Mouse (Mus musculus): ENCODE data around the gene Wdr20. TPM values are rescaled to one million over a fixed set of nuclear protein-coding genes. Genes with fewer than 3 reads are reported as not detected.
"Not testable (repeated sequence)": the region's sequence is repeated elsewhere in the genome, so short reads cannot be mapped to it uniquely, and the experiment has no call there.

Wdr20 gene
- 12.6 TPM for polyA plus RNA-seq (2012; fragmentation: generic; extraction: Trizol)
- long read RNA-seq, experiment 1, transcript Wdr20-201 (3 exons, 2,384 nt) = major isoform, 11 of 17 reads
- long read RNA-seq, experiment 1, partial matches to known transcripts = 0 of 17 reads
- long read RNA-seq, experiment 1, other reads (novel, unspliced or antisense) = 5 of 17 reads
- long read RNA-seq, experiment 2, transcript Wdr20-201 (3 exons, 2,384 nt) = major isoform, 119 of 176 reads
- long read RNA-seq, experiment 2, partial matches to known transcripts = 2 of 176 reads
- long read RNA-seq, experiment 2, other reads (novel, unspliced or antisense) = 54 of 176 reads

DNA sequence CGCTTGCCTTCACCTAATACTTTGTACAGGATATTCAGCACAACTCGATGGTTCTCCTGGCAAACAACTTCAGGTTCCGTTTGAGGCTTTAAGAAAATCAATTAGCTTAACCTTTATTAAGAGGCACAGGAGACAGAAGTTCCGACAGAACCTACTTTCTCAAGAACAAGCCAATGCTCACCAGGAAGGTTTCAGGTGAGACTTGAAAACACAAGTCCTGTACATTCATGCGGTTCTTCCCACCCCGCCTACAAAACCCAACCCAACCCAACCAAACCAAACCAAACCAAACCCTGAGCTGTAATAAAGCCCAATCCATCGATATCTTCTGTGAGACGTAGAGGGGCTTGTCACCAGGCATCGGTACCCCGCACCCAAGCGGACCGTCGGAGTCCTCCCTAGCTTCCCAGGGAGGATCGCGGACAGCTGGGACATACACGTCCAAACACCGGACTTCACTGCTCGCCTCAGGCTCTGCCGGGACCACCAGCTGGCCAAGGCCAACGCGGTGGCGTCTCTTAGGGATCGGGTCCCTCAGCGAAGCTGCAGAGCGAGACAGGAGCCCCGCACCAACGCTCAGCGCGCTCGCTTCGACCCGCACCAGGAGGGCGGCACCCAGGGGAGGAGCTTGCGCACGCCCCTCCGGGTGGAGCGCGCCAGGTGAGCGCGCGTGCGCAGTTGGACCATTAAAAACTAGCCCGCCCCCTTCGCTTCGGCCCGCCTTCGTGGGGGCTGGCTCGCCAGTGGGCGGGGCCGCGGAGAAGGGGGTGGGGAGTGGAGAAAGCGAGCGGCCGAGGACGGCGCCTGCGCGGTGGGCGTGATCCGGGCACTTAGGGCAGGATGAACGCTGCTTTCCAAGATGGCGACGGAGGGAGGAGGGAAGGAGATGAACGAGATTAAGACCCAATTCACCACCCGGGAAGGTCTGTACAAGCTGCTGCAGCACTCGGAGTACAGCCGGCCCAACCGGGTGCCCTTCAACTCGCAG, at the start of gene Wdr20:
Wdr20 (plus strand) TSS at position 775 of the 988 bp plus-strand sequence.
- Histone ChIP-seq H3K79me3 (ENCODE audit: low read depth) (peaks cover 34% of the 10 kb centered on the region), H3K27me3 (ENCODE audit: control insufficient read depth, insufficient read depth, insufficient read length) (no peaks in the 10 kb centered on the region), H3K4me3 (ENCODE audit: insufficient read depth, poor library complexity, severe bottlenecking) (peak within 1 kb of the TSS; percentile 97), H3K36me3 (ENCODE audit: control insufficient read depth, insufficient read depth) (no peaks in the 10 kb centered on the region), H3K79me2 (ENCODE audit: control insufficient read depth, insufficient read depth) (peaks cover 47% of the 10 kb centered on the region), H3ac (ENCODE audit: control insufficient read depth, insufficient read length, low read depth) (peak within 1 kb of the TSS; percentile 73)
- TF ChIP-seq CEBPB (IDR thresholded peaks at IDR 0.05; ENCODE audit: low read depth) (no peak), FOSL1 (IDR thresholded peaks at IDR 0.05; ENCODE audit: insufficient read depth, low read length, poor library complexity, severe bottlenecking) (no peak), USF1 (IDR thresholded peaks at IDR 0.05; ENCODE audit: low read depth) (no peak), MYOG (IDR thresholded peaks at IDR 0.05; ENCODE audit: control insufficient read depth, extremely low read depth, insufficient read length) (no peak), MAX (IDR thresholded peaks at IDR 0.05) (no peak), MYOD1 (IDR thresholded peaks at IDR 0.05; ENCODE audit: control insufficient read depth, insufficient read length, low read depth) (no peak), CTCF (IDR thresholded peaks at IDR 0.05; ENCODE audit: control insufficient read depth, insufficient read depth, insufficient read length) (no peak)

DNA sequence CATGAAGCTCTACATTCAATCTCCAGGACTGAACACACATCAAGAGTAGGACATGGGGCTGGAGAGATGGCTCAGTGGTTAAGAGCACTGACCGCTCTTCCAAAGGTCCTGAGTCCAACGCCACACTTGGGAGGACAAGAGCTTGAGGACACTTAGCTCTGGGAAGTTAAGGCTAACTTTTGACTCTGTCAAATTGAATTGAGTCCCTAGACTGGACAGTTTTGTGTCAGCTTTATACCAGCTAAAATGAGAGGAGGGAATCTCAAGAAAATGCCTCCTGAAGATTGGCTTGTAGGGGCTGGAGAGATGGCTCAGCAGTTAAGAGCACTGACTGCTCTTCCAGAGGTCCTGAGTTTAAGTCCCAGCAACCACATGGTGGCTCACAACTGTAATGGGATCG, 48.8 kb upstream of the Wdr20 start:
- H3K79me2 ChIP-seq (ENCODE audit: control insufficient read depth, insufficient read depth) = peaks cover 26% of the 10 kb centered on the region
- H3K27me3 ChIP-seq (ENCODE audit: control insufficient read depth, insufficient read depth, insufficient read length); H3K4me3 ChIP-seq (ENCODE audit: insufficient read depth, poor library complexity, severe bottlenecking); H3K79me3 ChIP-seq (ENCODE audit: low read depth); H3ac ChIP-seq (ENCODE audit: control insufficient read depth, insufficient read length, low read depth): not testable (repeated sequence)
- peaks cover 74% of the 10 kb centered on the region for H3K36me3 ChIP-seq (ENCODE audit: control insufficient read depth, insufficient read depth)

DNA sequence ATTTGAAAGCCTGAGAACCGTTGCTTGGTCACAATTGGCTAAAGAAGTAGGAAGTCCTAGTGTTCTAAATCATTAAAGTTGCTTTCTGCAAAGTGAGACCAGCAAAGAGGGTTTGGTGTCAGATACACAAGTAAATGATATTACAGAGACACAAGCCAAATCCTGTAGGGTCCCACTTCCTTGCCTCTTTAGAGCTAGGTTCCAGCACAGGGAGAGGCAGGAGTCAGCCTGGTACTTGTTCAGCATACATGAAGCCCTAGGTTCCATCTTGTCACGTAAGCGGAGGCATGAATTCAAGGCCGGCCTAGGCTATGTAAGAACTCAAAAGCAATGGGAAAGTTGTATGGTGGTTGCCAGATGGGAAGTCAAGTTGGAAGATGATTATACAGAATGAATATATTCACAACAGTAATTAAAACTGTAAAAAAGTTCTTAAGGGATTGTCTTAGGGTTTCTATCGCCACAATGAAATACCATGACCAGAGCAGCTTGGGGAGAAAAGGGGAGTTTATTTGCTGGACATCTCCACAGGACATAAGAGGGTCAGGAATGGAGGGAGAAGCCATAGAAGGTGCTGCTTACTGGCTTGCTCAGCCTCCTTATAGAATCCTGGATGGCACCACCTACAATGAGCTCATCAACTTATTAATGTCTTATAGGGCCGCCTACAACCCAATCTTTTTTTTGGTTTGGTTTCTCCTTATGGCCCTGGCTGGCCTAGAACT, 47.7 kb upstream of the Wdr20 start:
- Histone ChIP-seq H3K79me2 (ENCODE audit: control insufficient read depth, insufficient read depth) (peaks cover 37% of the 10 kb centered on the region), H3K79me3 (ENCODE audit: low read depth) (peaks cover 18% of the 10 kb centered on the region), H3ac (ENCODE audit: control insufficient read depth, insufficient read length, low read depth) (no peak overlapping the region), H3K36me3 (ENCODE audit: control insufficient read depth, insufficient read depth) (peaks cover 85% of the 10 kb centered on the region), H3K4me3 (ENCODE audit: insufficient read depth, poor library complexity, severe bottlenecking) (no peak overlapping the region), H3K27me3 (ENCODE audit: control insufficient read depth, insufficient read depth, insufficient read length) (no peaks in the 10 kb centered on the region)
- TF ChIP-seq FOSL1 (IDR thresholded peaks at IDR 0.05; ENCODE audit: insufficient read depth, low read length, poor library complexity, severe bottlenecking) (no peak), MYOD1 (IDR thresholded peaks at IDR 0.05; ENCODE audit: control insufficient read depth, insufficient read length, low read depth) (no peak), CTCF (IDR thresholded peaks at IDR 0.05; ENCODE audit: control insufficient read depth, insufficient read depth, insufficient read length) (no peak), USF1 (IDR thresholded peaks at IDR 0.05; ENCODE audit: low read depth) (no peak), CEBPB (IDR thresholded peaks at IDR 0.05; ENCODE audit: low read depth) (no peak), MYOG (IDR thresholded peaks at IDR 0.05; ENCODE audit: control insufficient read depth, extremely low read depth, insufficient read length) (no peak), MAX (IDR thresholded peaks at IDR 0.05) (no peak)

DNA sequence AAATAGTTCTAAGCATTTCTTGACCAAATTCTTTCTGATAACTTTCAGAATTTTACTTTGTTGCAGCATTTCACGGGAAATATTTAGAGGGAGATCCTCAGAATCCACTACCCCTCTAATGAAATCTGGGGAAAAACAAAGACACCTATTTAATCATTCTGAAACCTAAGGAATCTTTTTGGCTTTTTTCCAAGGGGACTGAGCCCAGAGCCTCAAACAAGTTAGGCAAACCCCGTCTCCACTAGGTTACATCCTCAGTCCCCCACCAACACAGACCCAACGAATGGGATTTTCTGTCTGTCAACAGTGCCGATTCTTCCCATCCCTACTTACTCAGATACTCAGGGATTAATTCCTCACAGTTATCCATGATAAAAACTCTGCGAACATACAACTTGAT, 44.4 kb upstream of the Wdr20 start:
- Histone ChIP-seq H3K79me2 (ENCODE audit: control insufficient read depth, insufficient read depth) (peaks cover 48% of the 10 kb centered on the region), H3K79me3 (ENCODE audit: low read depth) (peaks cover 25% of the 10 kb centered on the region), H3K36me3 (ENCODE audit: control insufficient read depth, insufficient read depth) (peaks cover 66% of the 10 kb centered on the region)
- not testable (repeated sequence) for H3K4me3 ChIP-seq (ENCODE audit: insufficient read depth, poor library complexity, severe bottlenecking); H3K27me3 ChIP-seq (ENCODE audit: control insufficient read depth, insufficient read depth, insufficient read length); H3ac ChIP-seq (ENCODE audit: control insufficient read depth, insufficient read length, low read depth)

DNA sequence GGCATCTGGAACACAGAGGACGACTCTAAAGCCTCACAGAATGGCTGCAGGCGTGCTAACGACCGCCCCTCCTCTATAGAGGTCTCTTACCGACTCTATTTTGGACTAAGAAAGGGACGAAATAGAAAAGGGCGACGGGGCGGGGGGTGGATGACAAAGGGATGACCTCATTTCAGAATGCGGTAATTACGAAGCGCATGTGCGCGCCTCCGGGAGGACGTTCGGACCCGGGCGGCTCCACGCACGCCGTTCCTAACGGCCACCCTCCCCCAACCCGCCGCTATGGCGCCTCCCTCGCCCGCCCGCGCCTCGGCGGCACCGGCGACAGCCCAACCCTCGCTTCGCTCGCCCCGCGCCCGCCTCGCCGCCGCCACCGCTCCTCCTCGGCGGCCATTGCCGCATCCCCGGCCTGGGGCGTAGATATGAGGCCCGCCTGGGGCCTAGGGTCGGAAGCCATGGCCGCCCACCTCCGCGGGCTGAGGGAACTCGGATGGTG, 42.0 kb upstream of the Wdr20 start:
- Histone ChIP-seq H3K79me2 (ENCODE audit: control insufficient read depth, insufficient read depth) (peaks cover 48% of the 10 kb centered on the region), H3K27me3 (ENCODE audit: control insufficient read depth, insufficient read depth, insufficient read length) (no peaks in the 10 kb centered on the region), H3K79me3 (ENCODE audit: low read depth) (peaks cover 25% of the 10 kb centered on the region), H3ac (ENCODE audit: control insufficient read depth, insufficient read length, low read depth) (peak overlapping the region; percentile 92), H3K36me3 (ENCODE audit: control insufficient read depth, insufficient read depth) (peaks cover 42% of the 10 kb centered on the region), H3K4me3 (ENCODE audit: insufficient read depth, poor library complexity, severe bottlenecking) (peak overlapping the region; percentile 97)
- TF ChIP-seq FOSL1 (IDR thresholded peaks at IDR 0.05; ENCODE audit: insufficient read depth, low read length, poor library complexity, severe bottlenecking) = no peak
- no peak for TF ChIP-seq CTCF (IDR thresholded peaks at IDR 0.05; ENCODE audit: control insufficient read depth, insufficient read depth, insufficient read length)
- TF ChIP-seq MYOG (IDR thresholded peaks at IDR 0.05; ENCODE audit: control insufficient read depth, extremely low read depth, insufficient read length) = no peak
- TF ChIP-seq USF1 (IDR thresholded peaks at IDR 0.05; ENCODE audit: low read depth) = no peak
- TF ChIP-seq MYOD1 (IDR thresholded peaks at IDR 0.05; ENCODE audit: control insufficient read depth, insufficient read length, low read depth) = no peak
- TF ChIP-seq MAX (IDR thresholded peaks at IDR 0.05) = no peak
- no peak for TF ChIP-seq CEBPB (IDR thresholded peaks at IDR 0.05; ENCODE audit: low read depth)

All from C2C12 (cell line).